Comparison of ENCODE assay signal across 23 mouse cellular contexts in genomic region chr17:78888554-78888953, GRCm38 (mm10). TPM values are rescaled to one million over a fixed set of nuclear protein-coding genes. Genes with fewer than 3 reads are reported as not detected.
DNase-seq lines count a peak whose midpoint lies in the region; ATAC-seq and TF ChIP-seq lines count a peak whose summit lies in the region.
"Had no signal": no experiment of that assay in that cellular context is flagged by ENCODE, and none has a peak within 500 bp of the region (broad histone marks: within the 10 kb centered on the region; RNA-seq: fewer than 3 reads in every experiment).

No protein-coding gene starts in this region.

- H3K4me3 ChIP-seq in midbrain, postnatal 0 days (ENCODE audit: low read depth, low read length): no peak overlapping the region
- H3K4me3 ChIP-seq in midbrain, embryonic 15.5 days: no peak overlapping the region
- H3K4me3 ChIP-seq: embryonic facial prominence, embryonic 15.5 days; erythroblast, embryonic 14.5 days; forebrain, embryonic 10.5 days; gastrocnemius, adult 2 months; heart, embryonic 10.5 days; hindbrain, embryonic 13.5 days; intestine, embryonic 15.5 days had no signal

- TF ChIP-seq CTCF in midbrain, postnatal 0 days (IDR thresholded peaks at IDR 0.05): no peak

- no peak overlapping the region for H3K9ac ChIP-seq in midbrain, postnatal 0 days (replicated peaks; ENCODE audit: low read length, poor library complexity, severe bottlenecking)
- H3K9ac ChIP-seq in midbrain, embryonic 15.5 days: no peak overlapping the region
- H3K9ac ChIP-seq: embryonic facial prominence, embryonic 15.5 days; hindbrain, embryonic 13.5 days; intestine, embryonic 15.5 days had no signal

- ATAC-seq in cerebellum, adult (ENCODE audit: insufficient number of reproducible peaks, low FRiP score, low TSS enrichment): peak; percentile 53; the same call in 1 of the 2 replicates
- no peak for ATAC-seq in midbrain, postnatal 0 days (ENCODE audit: low FRiP score)
- no peak for ATAC-seq in midbrain, embryonic 15.5 days (replicated peaks)
- ATAC-seq: intestine, embryonic 15.5 days; Patski had no signal

- H3K27ac ChIP-seq in midbrain, postnatal 0 days (ENCODE audit: low read depth, low read length): no peak overlapping the region
- H3K27ac ChIP-seq in midbrain, embryonic 15.5 days: no peak overlapping the region
- H3K27ac ChIP-seq: embryonic facial prominence, embryonic 15.5 days; forebrain, embryonic 10.5 days; gastrocnemius, adult 2 months; heart, embryonic 10.5 days; hindbrain, embryonic 13.5 days; intestine, embryonic 15.5 days had no signal

- no peaks in the 10 kb centered on the region for H3K27me3 ChIP-seq in midbrain, postnatal 0 days (ENCODE audit: insufficient read depth, low read length)
- H3K27me3 ChIP-seq in midbrain, embryonic 15.5 days (replicated peaks): no peaks in the 10 kb centered on the region
- H3K27me3 ChIP-seq: CH12.LX; embryonic facial prominence, embryonic 15.5 days; hindbrain, embryonic 13.5 days; intestine, embryonic 15.5 days; Patski had no signal

- 93% methylated on average over 4 of the region's 4 CpGs for WGBS in midbrain, postnatal 0 days
- WGBS in midbrain, embryonic 15.5 days: 87% methylated on average over 4 of the region's 4 CpGs

- no peaks in the 10 kb centered on the region for H3K4me1 ChIP-seq in midbrain, postnatal 0 days (ENCODE audit: insufficient read depth, low read length)
- H3K4me1 ChIP-seq in midbrain, embryonic 15.5 days: no peaks in the 10 kb centered on the region
- H3K4me1 ChIP-seq: embryonic facial prominence, embryonic 15.5 days; forebrain, embryonic 10.5 days; heart, embryonic 10.5 days; hindbrain, embryonic 13.5 days; intestine, embryonic 15.5 days had no signal

- H3K4me2 ChIP-seq in midbrain, postnatal 0 days (ENCODE audit: low read depth, low read length, poor library complexity, severe bottlenecking): no peak overlapping the region
- H3K4me2 ChIP-seq in midbrain, embryonic 15.5 days: no peak overlapping the region
- H3K4me2 ChIP-seq: embryonic facial prominence, embryonic 15.5 days; hindbrain, embryonic 13.5 days; intestine, embryonic 15.5 days had no signal

- DNase-seq in cerebellum, adult 9-10 months: no peak
- DNase-seq in cerebellum, postnatal 36 days: peak; percentile 12 to 15
- no peak for DNase-seq in cerebellum, adult 11 months
- DNase-seq in midbrain, postnatal 0 days (ENCODE audit: low spot score): peak; percentile 4
- peak; percentile 11 for DNase-seq in adrenal gland, postnatal 25 days
- DNase-seq: embryo, embryonic 11 days; gastrocnemius, adult 2 months; gastrocnemius, postnatal 25 days; heart, postnatal 10 days; heart, postnatal 4 days; kidney, adult 18-20 months had no signal

- no peaks in the 10 kb centered on the region for H3K9me3 ChIP-seq in midbrain, postnatal 0 days (ENCODE audit: low read length)
- H3K9me3 ChIP-seq in midbrain, embryonic 15.5 days: no peaks in the 10 kb centered on the region
- H3K9me3 ChIP-seq: embryonic facial prominence, embryonic 15.5 days; forebrain, embryonic 10.5 days; heart, embryonic 10.5 days; hindbrain, embryonic 13.5 days; intestine, embryonic 15.5 days had no signal

- no peaks in the 10 kb centered on the region for H3K36me3 ChIP-seq in midbrain, postnatal 0 days (ENCODE audit: insufficient read depth, low read length)
- no peaks in the 10 kb centered on the region for H3K36me3 ChIP-seq in midbrain, embryonic 15.5 days (replicated peaks)
- H3K36me3 ChIP-seq: embryonic facial prominence, embryonic 15.5 days; forebrain, embryonic 10.5 days; heart, embryonic 10.5 days; hindbrain, embryonic 13.5 days; intestine, embryonic 15.5 days had no signal

RNA-seq across cellular contexts. Expression of gene Eif2ak2, which starts 6.2 kb away (rescaled TPM):
- total RNA-seq in midbrain, postnatal 0 days (2014; rRNA removed): 3.3 and 4.0 TPM in 2 replicates
- 3.1 and 4.0 TPM in 2 replicates for polyA plus RNA-seq in midbrain, postnatal 0 days (2015; fragmentation: Nextera tagmentation; extraction: Ambion mirVana)
- polyA plus RNA-seq in midbrain, embryonic 15.5 days (2015; fragmentation: Nextera tagmentation; extraction: Ambion mirVana): 2.2 and 4.3 TPM in 2 replicates
- total RNA-seq in adrenal gland, postnatal 25 days (2021): 20.6 and 32.9 TPM in 2 replicates

RNA-seq across cellular contexts. Expression of gene Sult6b1, which starts 18.2 kb away (rescaled TPM):
- total RNA-seq in midbrain, postnatal 0 days (2014; rRNA removed): not detected in 2 replicates
- not detected in 2 replicates for polyA plus RNA-seq in midbrain, postnatal 0 days (2015; fragmentation: Nextera tagmentation; extraction: Ambion mirVana)
- polyA plus RNA-seq in midbrain, embryonic 15.5 days (2015; fragmentation: Nextera tagmentation; extraction: Ambion mirVana): 0.14 and 0.32 TPM in 2 replicates
- 0.43 TPM in 1 of 2 replicates, not detected in the other for total RNA-seq in adrenal gland, postnatal 25 days (2021)
- total RNA-seq: common myeloid progenitor, adult 5-6 weeks; gastrocnemius, adult 2 months; gastrocnemius, postnatal 25 days; granulocyte monocyte progenitor cell, adult 5-6 weeks; heart, postnatal 10 days; heart, postnatal 4 days had no signal
- polyA plus RNA-seq: erythroblast, embryonic 14.5 days; forebrain, embryonic 10.5 days; hindbrain, embryonic 13.5 days had no signal

RNA-seq across cellular contexts. Expression of gene Cebpzos, which starts 27.7 kb away (rescaled TPM):
- total RNA-seq in midbrain, postnatal 0 days (2014; rRNA removed): 17.6 and 25.4 TPM in 2 replicates
- 132 TPM in 2 replicates for polyA plus RNA-seq in midbrain, postnatal 0 days (2015; fragmentation: Nextera tagmentation; extraction: Ambion mirVana)
- polyA plus RNA-seq in midbrain, embryonic 15.5 days (2015; fragmentation: Nextera tagmentation; extraction: Ambion mirVana): 103 TPM in 2 replicates
- total RNA-seq in adrenal gland, postnatal 25 days (2021): 28.9 and 43.5 TPM in 2 replicates
- polyA plus RNA-seq: erythroblast, embryonic 14.5 days had no signal

RNA-seq across cellular contexts. Expression of gene Cebpz, which starts 48.3 kb away (rescaled TPM):
- total RNA-seq in midbrain, postnatal 0 days (2014; rRNA removed): 18.4 and 20.9 TPM in 2 replicates
- 43.3 and 46.2 TPM in 2 replicates for polyA plus RNA-seq in midbrain, postnatal 0 days (2015; fragmentation: Nextera tagmentation; extraction: Ambion mirVana)
- 39.2 and 42.3 TPM in 2 replicates for polyA plus RNA-seq in midbrain, embryonic 15.5 days (2015; fragmentation: Nextera tagmentation; extraction: Ambion mirVana)
- total RNA-seq in adrenal gland, postnatal 25 days (2021): 48.2 and 50.5 TPM in 2 replicates

RNA-seq across cellular contexts. Expression of gene Ndufaf7, which starts 48.4 kb away (rescaled TPM):
- 27.5 and 29.9 TPM in 2 replicates for total RNA-seq in midbrain, postnatal 0 days (2014; rRNA removed)
- 56.4 and 61.6 TPM in 2 replicates for polyA plus RNA-seq in midbrain, postnatal 0 days (2015; fragmentation: Nextera tagmentation; extraction: Ambion mirVana)
- polyA plus RNA-seq in midbrain, embryonic 15.5 days (2015; fragmentation: Nextera tagmentation; extraction: Ambion mirVana): 62.3 and 69.6 TPM in 2 replicates
- 36.8 and 42.3 TPM in 2 replicates for total RNA-seq in adrenal gland, postnatal 25 days (2021)

Comparison
In these comparisons a context has a peak if more than half of its experiments do, and no peak if none do; other contexts are left out.
1. DNase-seq: peak in cerebellum, postnatal 36 days (2 of 2), midbrain, postnatal 0 days (single experiment) and adrenal gland, postnatal 25 days (single experiment); none in cerebellum, adult 9-10 months (single experiment) and cerebellum, adult 11 months (single experiment).